In the genomic region with DNA sequence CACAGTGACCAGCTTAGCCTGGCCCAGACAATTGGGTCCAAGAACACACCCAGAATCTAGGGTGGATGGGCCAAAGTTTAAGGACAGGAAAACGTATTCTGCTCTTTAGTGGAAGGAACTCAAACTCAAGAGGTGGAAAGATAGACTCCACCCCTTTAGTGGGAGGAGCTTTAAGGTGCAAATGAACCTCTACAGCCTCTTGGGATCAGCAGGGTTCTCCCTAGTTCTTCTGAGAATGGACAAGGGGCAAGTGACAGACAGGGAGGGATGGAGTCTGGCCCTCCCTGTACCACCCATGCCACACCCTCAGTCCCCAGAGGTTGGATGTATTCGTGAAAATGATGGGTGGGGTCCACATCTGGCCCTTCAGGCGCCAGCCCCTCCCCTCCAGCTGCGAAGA, we compare ENCODE assay signal across 21 mouse cellular contexts.
DNase-seq lines count a peak whose midpoint lies in the region; ATAC-seq and TF ChIP-seq lines count a peak whose summit lies in the region.
"Had no signal": no experiment of that assay in that cellular context is flagged by ENCODE, and none has a peak within 500 bp of the region (broad histone marks: within the 10 kb centered on the region; RNA-seq: fewer than 3 reads in every experiment).

No protein-coding gene starts in this region.

- 0 out of 2 replicates have a peak, but pooled peaks cover 9% of the 10 kb centered on the region for H3K4me1 ChIP-seq in limb, embryonic 13.5 days
- peaks cover 33% of the 10 kb centered on the region for H3K4me1 ChIP-seq in limb, embryonic 10.5 days
- H3K4me1 ChIP-seq in E14TG2a.4 (replicated peaks; ENCODE audit: low read depth, low read length) (peaks cover 36% of the 10 kb centered on the region), ES-E14 (ENCODE audit: control insufficient read depth in 2 of 2, insufficient read depth in 2 of 2, low read length in 2 of 2, poor library complexity in 1 of 2) (peaks cover 4 to 14% of the 10 kb centered on the region in 2 experiments; a peak in 3 of 4 replicates)
- H3K4me1 ChIP-seq in cerebellum, adult 2 months (ENCODE audit: control insufficient read depth, insufficient read depth, low read length) = no peaks in the 10 kb centered on the region

- TF ChIP-seq POLR2A in cerebellum, adult 2 months (IDR thresholded peaks at IDR 0.05; ENCODE audit: borderline replicate concordance, insufficient read depth, low read length) = no peak

- no peak overlapping the region for H3K27ac ChIP-seq in limb, embryonic 13.5 days
- no peak overlapping the region for H3K27ac ChIP-seq in limb, embryonic 10.5 days
- H3K27ac ChIP-seq in ES-E14 (ENCODE audit: insufficient read depth, low read depth, low read length, poor library complexity, severe bottlenecking) = no peak overlapping the region
- no peak overlapping the region for H3K27ac ChIP-seq in cerebellum, adult 2 months (ENCODE audit: insufficient read depth, low read length)
- H3K27ac ChIP-seq: embryonic facial prominence, embryonic 10.5 days; embryonic facial prominence, embryonic 12.5 days; forebrain, embryonic 13.5 days had no signal

- ATAC-seq in limb, embryonic 13.5 days (ENCODE audit: low FRiP score, low read depth) = no peak
- ATAC-seq: CD4-positive, CD25-positive, alpha-beta regulatory T cell, adult 4 months; forebrain, embryonic 13.5 days; forebrain, embryonic 16.5 days had no signal

- TF ChIP-seq CTCF in E14TG2a.4 (conservative IDR thresholded peaks at IDR 0.05; ENCODE audit: low read length) = no peak
- no peak for TF ChIP-seq CTCF in cerebellum, adult 2 months (IDR thresholded peaks at IDR 0.05; ENCODE audit: borderline replicate concordance, insufficient read depth, low read depth, low read length)

- H3K36me3 ChIP-seq in limb, embryonic 13.5 days = no peaks in the 10 kb centered on the region
- H3K36me3 ChIP-seq in limb, embryonic 10.5 days = no peaks in the 10 kb centered on the region
- H3K36me3 ChIP-seq in E14TG2a.4 (ENCODE audit: insufficient read depth, low read length) = no peaks in the 10 kb centered on the region
- no peaks in the 10 kb centered on the region for H3K36me3 ChIP-seq in ES-E14 (ENCODE audit: control insufficient read depth, insufficient read depth, low read length, poor library complexity, severe bottlenecking)
- H3K36me3 ChIP-seq: embryonic facial prominence, embryonic 10.5 days; embryonic facial prominence, embryonic 12.5 days had no signal

- 16% methylated on average over 4 of the region's 4 CpGs for WGBS in limb, embryonic 13.5 days
- WGBS in limb, embryonic 10.5 days = 12% methylated on average over 4 of the region's 4 CpGs
- 24% methylated on average over 4 of the region's 4 CpGs for WGBS in cerebellum, adult 2 months

- in situ Hi-C loops in ES-E14 (cut with MboI; ENCODE audit: low sequenced_read_pairs in 2 of 2, unreplicated experiment in 2 of 2) = no loop called here

- no peak overlapping the region for H3K4me3 ChIP-seq in limb, embryonic 13.5 days
- H3K4me3 ChIP-seq in limb, embryonic 10.5 days = no peak overlapping the region
- peak overlapping the region; percentile 46 for H3K4me3 ChIP-seq in E14TG2a.4 (replicated peaks; ENCODE audit: low read length)
- H3K4me3 ChIP-seq in ES-E14 (ENCODE audit: insufficient read depth in 1 of 2, low read depth in 1 of 2, low read length in 2 of 2, poor library complexity in 1 of 2, severe bottlenecking in 1 of 2) = no peak overlapping the region
- no peak overlapping the region for H3K4me3 ChIP-seq in cerebellum, adult 2 months (replicated peaks; ENCODE audit: insufficient read depth, low read depth, low read length)
- H3K4me3 ChIP-seq: embryonic facial prominence, embryonic 10.5 days; embryonic facial prominence, embryonic 12.5 days; forebrain, embryonic 13.5 days had no signal

- H3K4me2 ChIP-seq in limb, embryonic 13.5 days (replicated peaks) = no peak overlapping the region
- H3K4me2 ChIP-seq: embryonic facial prominence, embryonic 12.5 days; forebrain, embryonic 13.5 days had no signal

- H3K9ac ChIP-seq in limb, embryonic 13.5 days = 0 out of 2 replicates have a peak overlapping the region, but pooled peaks have one; percentile 9
- H3K9ac ChIP-seq in ES-E14 (ENCODE audit: insufficient read depth, low read depth, low read length, poor library complexity, severe bottlenecking) = no peak overlapping the region
- H3K9ac ChIP-seq: embryonic facial prominence, embryonic 12.5 days; forebrain, embryonic 13.5 days had no signal

- H3K27me3 ChIP-seq in limb, embryonic 13.5 days = peaks cover 33% of the 10 kb centered on the region
- H3K27me3 ChIP-seq in limb, embryonic 10.5 days (ENCODE audit: low read depth, poor library complexity, severe bottlenecking) = peaks cover 66% of the 10 kb centered on the region
- peaks cover 58% of the 10 kb centered on the region for H3K27me3 ChIP-seq in E14TG2a.4 (ENCODE audit: insufficient read depth, low read length)
- H3K27me3 ChIP-seq in cerebellum, adult 2 months (ENCODE audit: control insufficient read depth, insufficient read depth, low read length) = no peaks in the 10 kb centered on the region

- no peak for DNase-seq in limb, embryonic 10.5 days (ENCODE audit: low spot score)
- DNase-seq in ES-E14 (ENCODE audit: low read depth, low spot score) = peak; percentile 56
- peak; percentile 86 for DNase-seq in ZHBTc4 (ENCODE audit: low read depth, low spot score)
- DNase-seq in cerebellum, adult 2 months = no peak
- DNase-seq in right cerebral cortex, adult 18-20 months = no peak
- DNase-seq: adrenal gland, adult 2 months; adrenal gland, postnatal 10 days; adrenal gland, postnatal 25 days; B cell, adult 2 months; cerebellum, adult 11 months; cerebellum, adult 18-20 months; cerebellum, adult 9-10 months; cerebellum, postnatal 10 days; cerebellum, postnatal 25 days had no signal

- H3K9me3 ChIP-seq in limb, embryonic 13.5 days = no peaks in the 10 kb centered on the region
- H3K9me3 ChIP-seq in limb, embryonic 10.5 days (replicated peaks) = no peaks in the 10 kb centered on the region
- H3K9me3 ChIP-seq in E14TG2a.4 (ENCODE audit: low read length) = no peaks in the 10 kb centered on the region
- H3K9me3 ChIP-seq in ES-E14 (ENCODE audit: control insufficient read depth, insufficient read depth, low read depth, low read length) = no peaks in the 10 kb centered on the region
- H3K9me3 ChIP-seq: embryonic facial prominence, embryonic 10.5 days; embryonic facial prominence, embryonic 12.5 days; forebrain, embryonic 13.5 days had no signal

TF ChIP-seq in ES-E14, 5 proteins besides CTCF, POLR2A, EP300 and RAD21:
- TF ChIP-seq CHD2 (IDR thresholded peaks at IDR 0.05; ENCODE audit: low read depth, low read length) (no peak), HCFC1 (IDR thresholded peaks at IDR 0.05; ENCODE audit: borderline replicate concordance, insufficient read depth, low read length) (no peak), MAFK (IDR thresholded peaks at IDR 0.05; ENCODE audit: insufficient read depth, low read depth, low read length) (no peak)

Comparison
In these comparisons a context has a peak if more than half of its experiments do, and no peak if none do; other contexts are left out.
1. DNase-seq: peak in ES-E14 (single experiment) and ZHBTc4 (single experiment); none in limb, embryonic 10.5 days (single experiment), cerebellum, adult 2 months (0 of 2) and right cerebral cortex, adult 18-20 months (single experiment).